Mouse (Mus musculus) megakaryocyte, embryonic 14.5 days (primary cell): Measurements from ENCODE around the gene Gm21985.

ENCODE experiments used
- FLI1 ChIP-seq: IDR thresholded peaks from 2 replicates; pipeline ENCODE4 v1.6.1; 2012; ENCODE audit warnings: low read length, inconsistent platforms, mixed read lengths
- GATA1 ChIP-seq: IDR thresholded peaks from 3 replicates; pipeline ENCODE4 v1.6.1; 2012; ENCODE audit warnings: mixed read lengths, low read length, inconsistent platforms, borderline replicate concordance

DNA sequence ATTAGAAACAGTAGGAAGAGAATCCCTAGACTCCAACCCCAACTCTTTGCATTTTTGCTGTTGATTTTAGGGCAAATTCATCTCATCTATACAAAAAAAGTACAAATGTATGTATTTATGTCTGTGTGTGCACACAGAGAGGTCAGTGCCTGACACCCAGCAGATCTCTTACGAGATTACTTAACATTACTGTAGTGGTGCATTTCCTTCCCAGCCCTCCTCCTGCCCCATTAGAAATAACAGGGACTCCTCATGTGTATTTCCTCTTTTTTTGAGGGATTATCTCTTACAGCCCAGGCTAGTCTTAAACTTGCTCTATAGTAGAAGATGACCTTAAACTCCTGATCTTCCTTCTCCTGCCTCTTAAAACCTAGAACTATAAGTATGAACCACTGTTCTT is 126.6 kb downstream of the Gm21985 start:
- no peak for TF ChIP-seq GATA1
- TF ChIP-seq FLI1 = no peak
